Mouse (Mus musculus) C2C12 (cell line): ENCODE data around the gene Hspb11.

Source experiments
- CEBPB ChIP-seq: IDR thresholded peaks from one replicate; pipeline ENCODE4 v1.6.1; 2011; ENCODE audit warnings: low read depth, mild to moderate bottlenecking, control low read depth, moderate library complexity
- CTCF ChIP-seq: IDR thresholded peaks from one replicate; pipeline ENCODE4 v1.5.1; 2011; ENCODE audit not compliant: control insufficient read depth, insufficient read depth, insufficient read length
- FOSL1 ChIP-seq: IDR thresholded peaks from one replicate; pipeline ENCODE4 v1.8.0; 2011; ENCODE audit warnings: mild to moderate bottlenecking, low read length; ENCODE audit not compliant: poor library complexity, insufficient read depth, severe bottlenecking
- MAX ChIP-seq: IDR thresholded peaks from one replicate; pipeline ENCODE4 v1.6.1; 2011; ENCODE audit warnings: mild to moderate bottlenecking, control low read depth
- MYOD1 ChIP-seq: IDR thresholded peaks from one replicate; pipeline ENCODE4 v1.6.1; 2011; ENCODE audit warnings: low read depth; ENCODE audit not compliant: control insufficient read depth, insufficient read length
- USF1 ChIP-seq: IDR thresholded peaks from one replicate; pipeline ENCODE4 v1.6.1; 2011; ENCODE audit warnings: low read depth, mild to moderate bottlenecking, control low read depth, moderate library complexity

DNA sequence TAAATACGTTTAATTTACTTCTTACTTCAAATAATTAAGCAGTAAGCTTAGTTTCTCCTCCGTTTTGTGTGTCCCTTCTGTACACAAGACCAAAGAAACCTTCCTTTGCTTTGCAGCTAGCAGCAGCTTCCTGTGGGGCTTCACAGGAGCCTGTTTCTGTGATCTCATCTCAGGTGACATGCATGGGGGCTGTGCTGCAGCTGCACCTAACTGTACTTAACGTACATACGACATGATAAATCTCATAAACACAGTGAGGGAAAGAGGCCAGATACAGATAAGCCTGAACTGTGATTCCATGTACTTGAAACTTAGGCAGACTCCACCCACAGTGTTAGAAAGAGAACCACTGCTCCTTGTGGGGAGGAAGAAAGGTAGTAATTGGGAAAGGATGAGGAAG is 6.6 kb downstream of the Hspb11 start:
- TF ChIP-seq MAX (no peak), CTCF (no peak), FOSL1 (no peak), MYOD1 (no peak), USF1 (no peak), CEBPB (no peak)
